Mouse (Mus musculus) cerebellum, postnatal 14 days (tissue): ENCODE results near the gene Fus.
"Not testable (repeated sequence)": the region's sequence is repeated elsewhere in the genome, so short reads cannot be mapped to it uniquely, and the experiment has no call there.

ENCODE experiments used
- DNase-seq, 2 experiments: peaks; one replicate each; pipeline ENCODE4 v3.0.0; 2021; ENCODE audit warnings: mixed read lengths in 2 of 2

The Fus gene

DNA sequence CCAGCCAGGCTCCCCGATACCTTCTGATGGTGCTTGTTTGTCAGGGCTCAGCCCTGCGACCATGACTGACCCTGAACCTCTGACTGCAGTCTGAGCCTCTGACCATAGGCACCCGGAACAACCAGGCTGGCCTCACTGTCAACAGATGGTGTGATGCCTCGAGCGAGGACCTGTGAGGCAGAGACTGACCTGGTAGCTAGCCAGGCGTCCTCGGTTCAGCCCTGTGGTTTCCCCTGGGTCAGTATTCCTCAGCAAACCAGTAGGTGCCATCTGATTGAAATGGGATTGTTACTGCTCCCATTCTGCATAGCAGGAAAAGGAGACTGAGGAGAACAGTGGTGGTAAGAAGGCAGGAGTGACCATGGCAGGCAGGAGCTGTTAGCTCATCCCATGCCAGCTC, 38.9 kb downstream of the Fus start:
- DNase-seq = peak; percentile 35 to 39

DNA sequence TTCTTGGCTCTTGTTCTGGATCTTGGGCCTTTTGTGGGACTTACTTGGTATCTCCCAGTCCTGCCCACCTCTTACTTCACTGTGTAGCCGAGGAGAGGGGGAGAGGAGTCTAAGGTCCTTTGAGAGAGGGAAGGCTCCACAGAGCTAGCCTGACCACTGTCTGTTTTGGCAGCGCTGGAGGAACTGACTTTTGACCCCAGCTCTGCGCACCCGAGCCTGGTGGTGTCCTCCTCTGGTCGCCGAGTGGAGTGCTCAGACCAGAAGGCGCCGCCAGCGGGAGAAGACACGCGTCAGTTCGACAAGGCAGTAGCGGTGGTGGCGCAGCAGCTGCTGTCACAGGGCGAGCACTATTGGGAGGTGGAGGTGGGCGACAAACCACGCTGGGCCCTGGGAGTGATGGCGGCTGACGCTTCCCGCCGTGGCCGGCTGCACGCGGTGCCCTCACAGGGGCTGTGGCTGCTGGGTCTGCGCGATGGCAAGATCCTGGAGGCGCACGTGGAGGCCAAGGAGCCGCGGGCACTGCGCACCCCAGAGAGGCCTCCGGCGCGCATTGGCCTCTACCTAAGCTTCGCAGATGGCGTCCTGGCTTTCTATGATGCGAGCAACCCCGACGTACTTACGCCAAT, 42.6 kb downstream of the Fus start:
- DNase-seq = no peak

DNA sequence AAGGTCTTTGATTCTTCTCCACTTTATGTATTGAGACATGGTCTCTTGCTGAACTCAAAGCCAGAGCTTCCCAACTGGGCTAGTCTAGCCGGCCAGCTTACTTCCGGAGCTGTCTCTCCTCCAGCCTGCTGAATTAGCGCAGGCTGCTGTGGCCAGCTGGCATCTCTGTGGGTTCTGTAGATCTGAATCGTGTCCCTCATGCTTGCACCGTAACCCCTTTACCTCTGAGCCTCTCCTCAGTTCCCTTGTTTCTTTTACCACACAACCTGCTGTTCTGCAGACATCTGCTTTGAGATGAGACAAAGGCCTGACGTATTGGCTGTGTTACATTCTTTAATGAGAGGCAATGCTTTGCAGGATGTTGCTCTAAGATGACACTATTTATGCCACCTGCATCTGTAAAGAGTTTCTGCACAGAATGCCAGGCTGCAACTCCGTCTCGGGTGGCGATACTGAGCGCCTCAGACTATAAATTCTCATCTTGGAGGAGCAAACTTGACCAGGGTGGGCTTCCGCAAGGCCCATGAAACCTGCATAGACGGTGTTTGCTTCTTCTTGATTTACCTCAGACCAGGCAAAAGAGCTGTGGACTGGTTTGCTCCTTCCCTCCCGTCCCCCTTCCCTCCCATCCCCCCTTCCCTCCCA, 45.0 kb downstream of the Fus start:
- DNase-seq = no peak

- DNase-seq = no peak
Observed at GRCm38 (mm10) chr7:128013116-128013515, 45.9 kb downstream of the Fus start.

GRCm38 (mm10) chr7:128016134-128016533, 48.9 kb downstream of the Fus start:
- not testable (repeated sequence) for DNase-seq

- DNase-seq = no peak
Observed at GRCm38 (mm10) chr7:128016650-128017049, 49.4 kb downstream of the Fus start.

GRCm38 (mm10) chr7:128018275-128018674, 51.0 kb downstream of the Fus start:
- DNase-seq = no peak

DNA sequence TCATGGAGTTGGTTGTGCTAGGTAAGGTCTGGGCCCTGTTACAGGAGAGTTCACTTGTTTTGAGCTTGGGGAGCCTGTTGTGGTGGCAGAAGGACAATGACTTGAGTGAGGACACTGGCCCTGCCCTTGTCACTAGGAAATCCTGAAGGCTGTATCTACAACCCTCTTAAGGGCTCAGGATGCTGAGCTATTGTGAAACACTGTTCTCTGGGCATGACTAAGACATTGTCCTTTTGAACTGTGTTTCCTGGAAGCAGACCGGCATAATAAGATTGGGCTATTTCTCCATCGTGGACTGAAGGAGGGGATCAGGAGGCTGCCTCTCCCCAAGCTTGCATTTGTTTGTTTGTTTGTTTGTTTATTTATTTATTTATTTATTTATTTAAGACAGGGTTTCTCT, 51.9 kb downstream of the Fus start:
- no peak for DNase-seq

DNA sequence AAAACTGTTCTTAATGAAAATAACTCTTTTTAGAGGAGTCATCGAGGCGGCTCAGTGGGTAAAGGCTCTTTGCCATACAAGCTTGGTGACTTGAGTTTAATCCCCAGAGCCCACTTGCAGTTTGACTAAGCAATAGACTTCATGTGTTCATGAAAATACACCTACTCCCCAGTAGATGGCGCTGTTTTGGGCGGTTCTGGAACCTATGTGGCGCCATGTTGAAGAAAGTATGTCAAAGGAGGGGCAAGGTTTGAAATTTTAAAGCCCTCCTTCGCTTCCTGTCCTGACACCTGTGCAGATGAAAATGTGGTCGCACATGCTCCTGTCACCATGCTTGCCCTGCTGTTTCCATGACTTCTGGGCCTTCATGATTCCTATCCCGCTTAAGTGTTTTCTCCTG, 55.7 kb downstream of the Fus start:
- DNase-seq = no peak

DNA sequence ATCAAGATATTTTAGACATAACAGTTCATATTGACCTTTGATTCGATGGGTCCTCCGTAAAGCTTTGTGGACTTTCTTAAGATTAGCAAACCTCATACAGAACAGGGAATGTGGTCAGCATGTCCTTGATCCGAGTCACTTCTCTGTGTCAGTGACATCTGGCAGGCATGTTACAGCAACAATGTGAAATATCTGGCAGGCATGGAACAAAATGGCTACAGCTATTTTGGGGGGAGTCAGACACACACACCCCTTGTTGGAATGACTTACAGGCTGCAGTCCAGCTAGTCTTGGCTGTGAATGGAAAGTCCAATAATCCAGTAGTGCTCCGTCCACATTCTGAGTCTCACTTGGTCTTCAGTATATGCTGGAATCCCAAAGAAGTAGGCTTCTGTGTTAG, 56.3 kb downstream of the Fus start:
- DNase-seq = no peak

DNA sequence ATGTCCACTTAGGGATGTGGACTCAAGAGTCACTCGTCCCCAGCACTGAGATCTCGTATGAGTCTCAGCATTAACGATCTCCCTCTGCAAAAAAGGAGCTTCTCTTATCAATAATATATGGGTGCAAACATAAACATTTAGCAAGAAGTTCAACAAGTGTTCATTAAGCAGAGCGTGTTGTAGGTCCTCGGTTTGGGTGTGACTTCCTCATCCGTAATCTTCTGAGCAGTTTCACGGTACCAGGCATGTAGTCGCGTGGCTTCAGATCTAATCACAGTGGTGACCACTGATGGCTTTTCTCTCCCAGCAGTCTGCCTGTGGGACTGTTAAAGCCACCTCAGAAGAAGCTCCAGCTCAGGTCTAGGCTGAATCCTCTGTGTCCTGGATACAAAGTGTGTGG, 57.1 kb downstream of the Fus start:
- DNase-seq = no peak

- DNase-seq = no peak
Observed at GRCm38 (mm10) chr7:128024932-128025331, 57.7 kb downstream of the Fus start.

- no peak for DNase-seq
Observed at GRCm38 (mm10) chr7:128025381-128025780, 58.1 kb downstream of the Fus start.

- peak; percentile 33 to 34 for DNase-seq
Observed at GRCm38 (mm10) chr7:128031403-128031976, 64.2 kb downstream of the Fus start.

DNA sequence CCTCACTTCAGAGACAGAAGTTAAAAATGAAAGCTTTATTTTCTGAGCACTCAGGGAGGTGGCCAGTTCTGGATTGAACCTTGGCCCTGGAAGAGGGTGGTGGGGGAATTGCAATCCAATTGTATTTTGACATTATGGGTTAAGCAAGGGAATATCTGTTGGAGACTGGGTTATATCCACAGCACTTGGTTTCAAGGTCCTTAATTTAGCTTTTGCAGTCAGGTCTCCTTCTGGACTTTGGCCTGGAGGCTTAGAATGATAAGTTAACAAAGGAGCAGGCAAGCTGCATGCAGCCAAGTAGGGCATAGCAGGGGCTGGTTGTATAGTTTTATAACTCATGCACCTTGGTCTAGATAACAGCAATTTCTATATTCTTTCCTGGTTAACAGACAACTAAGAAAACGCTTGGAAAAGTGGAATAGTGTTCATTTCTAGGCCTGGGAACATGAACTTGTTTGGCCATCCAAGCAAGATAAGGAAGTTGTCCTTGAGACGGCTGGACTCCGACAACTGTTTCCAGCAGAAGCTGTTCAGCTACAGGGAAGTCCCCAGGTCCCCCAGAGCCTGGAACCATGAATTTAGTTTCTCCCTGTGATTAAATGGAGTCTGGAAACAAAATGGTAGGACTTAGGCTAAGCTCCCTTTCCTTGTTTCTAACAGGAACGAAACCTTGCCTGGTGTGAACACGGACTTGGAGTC, 65.2 kb downstream of the Fus start:
- DNase-seq = no peak

GRCm38 (mm10) chr7:128032989-128033293, 65.7 kb downstream of the Fus start:
- DNase-seq = no peak

GRCm38 (mm10) chr7:128033616-128034015, 66.4 kb downstream of the Fus start:
- no peak for DNase-seq
